Mouse (Mus musculus): ENCODE measurements around the gene Pycr1. TPM values are rescaled to one million over a fixed set of nuclear protein-coding genes. Genes with fewer than 3 reads are reported as not detected.

Gene Pycr1
- polyA plus RNA-seq, 1 experiment from 2014 or later: 34.9 TPM

GRCm38 (mm10) chr11:120600716-120601115 lies 42.9 kb downstream of the Pycr1 start:
- Histone ChIP-seq H3K4me2 (ENCODE audit: low read length) (no peak overlapping the region), H3K27ac (ENCODE audit: low read length) (no peak overlapping the region), H3K4me3 (replicated peaks; ENCODE audit: low read length) (no peak overlapping the region), H3K4me1 (replicated peaks; ENCODE audit: control insufficient read depth, insufficient read depth, low read length) (peaks cover 25% of the 10 kb centered on the region), H3K9ac (replicated peaks; ENCODE audit: low read depth, low read length) (no peak overlapping the region), H3K36me3 (ENCODE audit: control insufficient read depth, insufficient read depth) (peaks cover 15% of the 10 kb centered on the region), H3K9me3 (ENCODE audit: control insufficient read depth, low read length) (no peaks in the 10 kb centered on the region), H3K27me3 (replicated peaks; ENCODE audit: control insufficient read depth, insufficient read depth, low read length) (no peaks in the 10 kb centered on the region)
- 95% methylated on average over 3 of the region's 3 CpGs for WGBS
- no peak for ATAC-seq

GRCm38 (mm10) chr11:120598990-120599549 lies 44.5 kb downstream of the Pycr1 start:
- peak overlapping the region; percentile 78; the same call in 1 of the 2 replicates for H3K27ac ChIP-seq (ENCODE audit: low read length)
- ATAC-seq: no peak
- WGBS: 46% methylated on average over 17 of the region's 17 CpGs

DNA sequence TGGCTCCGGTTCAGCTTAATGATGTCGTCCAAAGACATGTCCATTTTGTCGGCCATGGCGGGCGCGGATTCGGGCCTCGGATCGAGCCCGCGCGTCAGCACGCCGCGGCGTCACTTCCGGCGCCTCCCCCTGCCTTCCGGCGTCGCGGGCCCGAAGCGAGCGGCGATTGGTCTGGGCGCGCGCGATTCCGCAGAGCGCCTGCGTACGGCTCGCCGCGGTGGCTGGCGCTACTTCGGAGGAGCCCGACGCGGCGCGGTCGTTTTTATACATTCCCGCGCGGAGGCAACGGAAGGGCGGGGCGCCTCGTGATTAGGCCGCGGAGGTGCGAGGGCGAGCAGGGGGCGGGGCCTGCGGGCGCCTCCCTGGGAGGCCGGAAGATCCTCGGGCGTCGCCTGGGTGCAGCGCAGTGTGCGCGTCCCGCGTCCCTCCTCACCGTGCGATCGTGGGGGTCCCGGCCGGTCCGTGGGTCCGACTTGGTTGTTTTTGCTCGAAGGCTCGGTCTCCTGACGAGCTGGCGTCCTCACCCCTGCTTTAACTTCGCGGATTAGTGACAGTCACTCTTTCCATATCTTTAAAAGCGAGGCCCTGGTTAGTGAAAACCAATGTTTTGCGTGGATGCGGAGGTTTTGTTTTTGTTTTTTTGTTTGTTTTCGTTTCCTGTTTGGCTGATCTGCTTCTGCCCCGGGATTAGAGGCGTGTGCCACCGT lies 45.1 kb downstream of the Pycr1 start, which contains the start of the genes Alyref and Anapc11:
Gene Alyref, minus strand, starts transcription at position 83 of the 707 bp plus-strand sequence.
Gene Anapc11, plus strand, starts transcription at position 139 of the 707 bp plus-strand sequence.
- peak within 1 kb of the TSS; percentile 85 for H3K4me2 ChIP-seq (ENCODE audit: low read length)
- peak within 1 kb of the TSS; percentile 93 for H3K4me3 ChIP-seq (replicated peaks; ENCODE audit: low read length)
- WGBS: under 1% methylated on average over 84 of the region's 88 CpGs
- H3K9ac ChIP-seq (replicated peaks; ENCODE audit: low read depth, low read length): peak within 1 kb of the TSS; percentile 94
- H3K4me1 ChIP-seq (replicated peaks; ENCODE audit: control insufficient read depth, insufficient read depth, low read length): peaks cover 25% of the 10 kb centered on the region
- H3K27me3 ChIP-seq (replicated peaks; ENCODE audit: control insufficient read depth, insufficient read depth, low read length): no peaks in the 10 kb centered on the region
- H3K36me3 ChIP-seq (ENCODE audit: control insufficient read depth, insufficient read depth): peaks cover 20% of the 10 kb centered on the region
- peak within 1 kb of the TSS; percentile 78 for H3K27ac ChIP-seq (ENCODE audit: low read length)
- peak; percentile 100 for ATAC-seq
- H3K9me3 ChIP-seq (ENCODE audit: control insufficient read depth, low read length): no peaks in the 10 kb centered on the region

More at GRCm38 (mm10) chr11:120598990-120599549, 44.5 kb downstream of the Pycr1 start:
- peaks cover 20% of the 10 kb centered on the region for H3K36me3 ChIP-seq (ENCODE audit: control insufficient read depth, insufficient read depth)
- no peaks in the 10 kb centered on the region for H3K27me3 ChIP-seq (replicated peaks; ENCODE audit: control insufficient read depth, insufficient read depth, low read length)
- peak overlapping the region; percentile 65 for H3K9ac ChIP-seq (replicated peaks; ENCODE audit: low read depth, low read length)
- H3K9me3 ChIP-seq (ENCODE audit: control insufficient read depth, low read length): no peaks in the 10 kb centered on the region
- peaks cover 25% of the 10 kb centered on the region for H3K4me1 ChIP-seq (replicated peaks; ENCODE audit: control insufficient read depth, insufficient read depth, low read length)
- peak overlapping the region; percentile 85 for H3K4me2 ChIP-seq (ENCODE audit: low read length)
- H3K4me3 ChIP-seq (replicated peaks; ENCODE audit: low read length): peak overlapping the region; percentile 93

DNA sequence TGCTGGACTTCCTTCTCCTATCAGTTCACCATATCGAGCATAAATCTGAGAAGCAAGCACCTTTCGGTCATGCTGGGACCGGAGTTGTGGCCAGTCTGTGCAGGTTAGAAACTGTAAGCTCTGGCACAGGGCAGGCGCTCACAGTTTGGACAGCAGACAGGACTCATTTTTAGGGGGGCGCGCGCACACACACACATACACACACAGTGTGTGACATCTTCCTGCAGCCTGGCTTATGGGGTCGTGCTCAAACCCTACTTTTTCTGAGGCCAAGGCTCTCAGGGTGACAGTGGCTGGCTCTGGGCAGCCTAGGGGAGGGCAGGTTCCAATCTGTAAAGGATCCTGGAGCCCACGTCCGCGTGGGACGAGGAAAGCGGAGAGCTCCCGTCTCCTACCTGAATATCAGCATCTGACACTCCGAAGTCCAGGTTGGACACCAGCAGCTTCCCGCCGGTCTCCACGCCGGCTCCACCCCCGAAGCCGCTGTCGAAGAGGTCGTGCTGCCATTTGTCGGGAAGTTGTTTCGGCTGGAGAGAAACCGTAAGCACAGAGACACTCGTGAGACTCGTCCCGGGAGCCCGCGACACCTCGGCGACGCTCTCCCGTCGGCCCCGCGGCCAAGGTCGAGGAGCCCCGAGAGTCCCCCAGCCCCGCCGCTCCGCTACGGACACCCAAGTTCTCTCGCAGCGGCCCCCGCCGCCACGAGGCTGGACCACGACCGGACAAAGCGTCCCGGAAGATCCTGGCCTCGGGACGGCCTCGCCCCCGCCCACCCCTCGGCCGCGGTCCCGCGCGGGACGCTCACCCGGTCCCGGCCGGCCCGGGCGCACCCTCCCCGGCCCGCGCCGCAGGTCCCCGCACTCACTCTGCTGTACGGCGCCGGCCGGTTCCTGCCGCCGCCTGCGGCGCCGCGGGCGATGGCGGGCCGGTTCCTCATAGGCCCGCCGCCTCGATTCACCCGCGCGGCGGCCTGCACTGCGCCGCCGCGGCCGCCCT lies 46.0 kb downstream of the Pycr1 start:
- H3K9me3 ChIP-seq (ENCODE audit: control insufficient read depth, low read length): no peaks in the 10 kb centered on the region
- H3K4me3 ChIP-seq (replicated peaks; ENCODE audit: low read length): peak overlapping the region; percentile 93
- peaks cover 27% of the 10 kb centered on the region for H3K36me3 ChIP-seq (ENCODE audit: control insufficient read depth, insufficient read depth)
- H3K27ac ChIP-seq (ENCODE audit: low read length): peak overlapping the region; percentile 77
- WGBS: 4% methylated on average over 83 of the region's 99 CpGs
- ATAC-seq: peak; percentile 50
- H3K9ac ChIP-seq (replicated peaks; ENCODE audit: low read depth, low read length): peak overlapping the region; percentile 94
- H3K27me3 ChIP-seq (replicated peaks; ENCODE audit: control insufficient read depth, insufficient read depth, low read length): no peaks in the 10 kb centered on the region
- peaks cover 25% of the 10 kb centered on the region for H3K4me1 ChIP-seq (replicated peaks; ENCODE audit: control insufficient read depth, insufficient read depth, low read length)
- peak overlapping the region; percentile 73 for H3K4me2 ChIP-seq (ENCODE audit: low read length)

GRCm38 (mm10) chr11:120588531-120588930 lies 55.0 kb downstream of the Pycr1 start:
- peaks cover 47% of the 10 kb centered on the region for H3K36me3 ChIP-seq (ENCODE audit: control insufficient read depth, insufficient read depth)
- H3K9ac ChIP-seq (replicated peaks; ENCODE audit: low read depth, low read length): no peak overlapping the region
- H3K4me1 ChIP-seq (replicated peaks; ENCODE audit: control insufficient read depth, insufficient read depth, low read length): no peaks in the 10 kb centered on the region
- WGBS: 97% methylated on average over 6 of the region's 6 CpGs
- ATAC-seq: no peak
- H3K4me3 ChIP-seq (replicated peaks; ENCODE audit: low read length): no peak overlapping the region
- H3K27ac ChIP-seq (ENCODE audit: low read length): no peak overlapping the region
- H3K4me2 ChIP-seq (ENCODE audit: low read length): no peak overlapping the region
- H3K27me3 ChIP-seq (replicated peaks; ENCODE audit: control insufficient read depth, insufficient read depth, low read length): no peaks in the 10 kb centered on the region
- H3K9me3 ChIP-seq (ENCODE audit: control insufficient read depth, low read length): no peaks in the 10 kb centered on the region

Small RNA genes within 50 kb of the gene (microRNA-seq; reads per million reads assigned to microRNA genes)
- gene Mir6936: 0.83 reads per million

Other genes with a start within 250 kb of the Pycr1 start
- 32.0 and 32.1 TPM in 2 replicates for gene Nploc4, start 206.1 kb downstream of the Pycr1 start, polyA plus RNA-seq (2015; fragmentation: Nextera tagmentation; extraction: Ambion mirVana)
- gene Tspan10, start 201.1 kb downstream of the Pycr1 start, polyA plus RNA-seq (2015; fragmentation: Nextera tagmentation; extraction: Ambion mirVana): not detected in 2 replicates
- gene Pde6g, start 190.3 kb downstream of the Pycr1 start, polyA plus RNA-seq (2015; fragmentation: Nextera tagmentation; extraction: Ambion mirVana): 0.32 TPM in 1 of 2 replicates, not detected in the other
- gene Oxld1, start 185.7 kb downstream of the Pycr1 start, polyA plus RNA-seq (2015; fragmentation: Nextera tagmentation; extraction: Ambion mirVana): 9.7 and 9.9 TPM in 2 replicates
- gene Ccdc137, start 185.7 kb downstream of the Pycr1 start, polyA plus RNA-seq (2015; fragmentation: Nextera tagmentation; extraction: Ambion mirVana): 26.2 and 31.2 TPM in 2 replicates
- gene Arl16, start 176.2 kb downstream of the Pycr1 start, polyA plus RNA-seq (2015; fragmentation: Nextera tagmentation; extraction: Ambion mirVana): 45.5 and 56.4 TPM in 2 replicates
- 107 and 119 TPM in 2 replicates for gene Mrpl12, start 159.2 kb downstream of the Pycr1 start, polyA plus RNA-seq (2015; fragmentation: Nextera tagmentation; extraction: Ambion mirVana)
- gene Slc25a10, start 151.9 kb downstream of the Pycr1 start, polyA plus RNA-seq (2015; fragmentation: Nextera tagmentation; extraction: Ambion mirVana): 26.5 and 29.5 TPM in 2 replicates
- 0.43 TPM in 1 of 2 replicates, not detected in the other for gene Gcgr, start 113.1 kb downstream of the Pycr1 start, polyA plus RNA-seq (2015; fragmentation: Nextera tagmentation; extraction: Ambion mirVana)
- gene Mcrip1, start 94.0 kb downstream of the Pycr1 start, polyA plus RNA-seq (2015; fragmentation: Nextera tagmentation; extraction: Ambion mirVana): 222 and 241 TPM in 2 replicates
- not detected in 2 replicates for gene Ppp1r27, start 92.6 kb downstream of the Pycr1 start, polyA plus RNA-seq (2015; fragmentation: Nextera tagmentation; extraction: Ambion mirVana)
- gene P4hb, start 70.5 kb downstream of the Pycr1 start, polyA plus RNA-seq (2015; fragmentation: Nextera tagmentation; extraction: Ambion mirVana): 238 and 265 TPM in 2 replicates
- gene Arhgdia, start 62.1 kb downstream of the Pycr1 start, polyA plus RNA-seq (2015; fragmentation: Nextera tagmentation; extraction: Ambion mirVana): 477 and 485 TPM in 2 replicates
- gene Alyref, start 45.4 kb downstream of the Pycr1 start, polyA plus RNA-seq (2015; fragmentation: Nextera tagmentation; extraction: Ambion mirVana): 287 and 320 TPM in 2 replicates
- gene Anapc11, start 45.3 kb downstream of the Pycr1 start, polyA plus RNA-seq (2015; fragmentation: Nextera tagmentation; extraction: Ambion mirVana): 178 and 192 TPM in 2 replicates
- gene Npb, start 35.3 kb downstream of the Pycr1 start, polyA plus RNA-seq (2015; fragmentation: Nextera tagmentation; extraction: Ambion mirVana): not detected in 2 replicates
- gene Pcyt2, start 25.8 kb downstream of the Pycr1 start, polyA plus RNA-seq (2015; fragmentation: Nextera tagmentation; extraction: Ambion mirVana): 175 and 234 TPM in 2 replicates
- gene Sirt7, start 18.5 kb downstream of the Pycr1 start, polyA plus RNA-seq (2015; fragmentation: Nextera tagmentation; extraction: Ambion mirVana): 50.2 and 50.6 TPM in 2 replicates
- gene Mafg, start 10.2 kb downstream of the Pycr1 start, polyA plus RNA-seq (2015; fragmentation: Nextera tagmentation; extraction: Ambion mirVana): 39.9 and 40.1 TPM in 2 replicates
- gene Myadml2, start 4.4 kb upstream of the Pycr1 start, polyA plus RNA-seq (2015; fragmentation: Nextera tagmentation; extraction: Ambion mirVana): 0.75 TPM in 1 of 2 replicates, not detected in the other
- gene Notum, start 17.4 kb upstream of the Pycr1 start, polyA plus RNA-seq (2015; fragmentation: Nextera tagmentation; extraction: Ambion mirVana): 0.67 and 0.77 TPM in 2 replicates
- gene Aspscr1, start 29.2 kb upstream of the Pycr1 start, polyA plus RNA-seq (2015; fragmentation: Nextera tagmentation; extraction: Ambion mirVana): 132 and 158 TPM in 2 replicates
- gene Cenpx, start 70.0 kb upstream of the Pycr1 start, polyA plus RNA-seq (2015; fragmentation: Nextera tagmentation; extraction: Ambion mirVana): 82.8 and 95.0 TPM in 2 replicates
- gene Lrrc45, start 70.2 kb upstream of the Pycr1 start, polyA plus RNA-seq (2015; fragmentation: Nextera tagmentation; extraction: Ambion mirVana): 91.0 and 118 TPM in 2 replicates
- 251 and 347 TPM in 2 replicates for gene Rac3, start 77.7 kb upstream of the Pycr1 start, polyA plus RNA-seq (2015; fragmentation: Nextera tagmentation; extraction: Ambion mirVana)
- gene Dcxr, start 83.5 kb upstream of the Pycr1 start, polyA plus RNA-seq (2015; fragmentation: Nextera tagmentation; extraction: Ambion mirVana): 7.6 TPM in 2 replicates
- 0.92 and 4.8 TPM in 2 replicates for gene Cbr2, start 88.3 kb upstream of the Pycr1 start, polyA plus RNA-seq (2015; fragmentation: Nextera tagmentation; extraction: Ambion mirVana)
- gene Hmga1b, start 119.0 kb upstream of the Pycr1 start, polyA plus RNA-seq (2015; fragmentation: Nextera tagmentation; extraction: Ambion mirVana): 1.7 and 2.2 TPM in 2 replicates
- 95.2 and 119 TPM in 2 replicates for gene Rfng, start 140.4 kb upstream of the Pycr1 start, polyA plus RNA-seq (2015; fragmentation: Nextera tagmentation; extraction: Ambion mirVana)
- gene Gps1, start 140.5 kb upstream of the Pycr1 start, polyA plus RNA-seq (2015; fragmentation: Nextera tagmentation; extraction: Ambion mirVana): 287 and 305 TPM in 2 replicates
- 53.4 and 56.9 TPM in 2 replicates for gene Dus1l, start 152.6 kb upstream of the Pycr1 start, polyA plus RNA-seq (2015; fragmentation: Nextera tagmentation; extraction: Ambion mirVana)
- 92.0 and 97.4 TPM in 2 replicates for gene Fasn, start 180.8 kb upstream of the Pycr1 start, polyA plus RNA-seq (2015; fragmentation: Nextera tagmentation; extraction: Ambion mirVana)